Mouse (Mus musculus): Measurements from ENCODE around the gene Sirpb1b.
"Not testable (repeated sequence)": the region's sequence is repeated elsewhere in the genome, so short reads cannot be mapped to it uniquely, and the experiment has no call there.

Gene Sirpb1b

GRCm38 (mm10) chr3:15574887-15575286 is at the start of gene Sirpb1b:
Sirpb1b (minus strand) TSS chr3:15575065.
- DNase-seq (ENCODE audit: low spot score in 2 of 2), result not testable (repeated sequence)

GRCm38 (mm10) chr3:15590377-15591117 is 15.7 kb upstream of the Sirpb1b start:
- DNase-seq (ENCODE audit: low spot score in 2 of 2), result not testable (repeated sequence)

GRCm38 (mm10) chr3:15586665-15587064 is 11.8 kb upstream of the Sirpb1b start:
- DNase-seq (ENCODE audit: low spot score in 2 of 2), result not testable (repeated sequence)

GRCm38 (mm10) chr3:15583452-15583851 is 8.6 kb upstream of the Sirpb1b start:
- DNase-seq (ENCODE audit: low spot score in 2 of 2), result no peak

GRCm38 (mm10) chr3:15582948-15583347 is 8.1 kb upstream of the Sirpb1b start:
- DNase-seq (ENCODE audit: low spot score in 2 of 2), result not testable (repeated sequence)

- DNase-seq (ENCODE audit: low spot score in 2 of 2), result not testable (repeated sequence)
Observed at GRCm38 (mm10) chr3:15576466-15576865, 1.6 kb upstream of the Sirpb1b start.

- no peak for DNase-seq (ENCODE audit: low spot score in 2 of 2)
Observed at GRCm38 (mm10) chr3:15528589-15528988, 46.3 kb downstream of the Sirpb1b start.

GRCm38 (mm10) chr3:15513608-15514007 is 61.3 kb downstream of the Sirpb1b start:
- not testable (repeated sequence) for DNase-seq (ENCODE audit: low spot score in 2 of 2)

GRCm38 (mm10) chr3:15507792-15508321 is 67.0 kb downstream of the Sirpb1b start:
- not testable (repeated sequence) for DNase-seq (ENCODE audit: low spot score in 2 of 2)

GRCm38 (mm10) chr3:15474831-15475230 is 100.0 kb downstream of the Sirpb1b start:
- not testable (repeated sequence) for DNase-seq (ENCODE audit: low spot score in 2 of 2)

GRCm38 (mm10) chr3:15470158-15470557 is 104.7 kb downstream of the Sirpb1b start:
- DNase-seq (ENCODE audit: low spot score in 2 of 2), result not testable (repeated sequence)

All from spleen, postnatal 4 days (tissue).